Mouse (Mus musculus): ENCODE measurements around the gene Coq10a.

Gene Coq10a

DNA sequence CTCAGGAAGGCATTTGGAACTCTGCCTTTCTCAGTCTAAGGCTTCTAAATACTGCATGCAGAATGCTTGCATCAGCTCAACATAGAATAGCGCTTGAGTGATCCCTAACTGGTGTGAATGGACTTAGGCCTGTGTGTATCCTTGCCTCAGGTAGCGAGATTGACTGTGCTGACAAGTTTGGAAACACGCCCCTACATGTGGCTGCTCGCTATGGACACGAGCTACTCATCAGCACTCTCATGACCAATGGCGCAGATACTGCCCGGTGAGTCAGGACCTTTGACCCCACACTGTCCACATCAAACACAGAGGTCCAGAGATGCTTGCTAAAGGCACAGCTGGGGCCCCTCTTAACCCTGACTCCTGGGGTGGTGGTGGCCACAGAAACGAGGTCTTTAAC, 13.7 kb upstream of the Coq10a start:
- DNase-seq, result no peak

GRCm38 (mm10) chr10:128380565-128380964, 11.8 kb upstream of the Coq10a start:
- peak in 1 of 2 experiments; percentile 56 for DNase-seq

- DNase-seq, result no peak
Observed at GRCm38 (mm10) chr10:128379260-128379659, 10.5 kb upstream of the Coq10a start.

GRCm38 (mm10) chr10:128378462-128378861, 9.7 kb upstream of the Coq10a start:
- DNase-seq, result no peak

- DNase-seq, result no peak
Observed at GRCm38 (mm10) chr10:128377940-128378448, 9.2 kb upstream of the Coq10a start.

GRCm38 (mm10) chr10:128377222-128377939, 8.6 kb upstream of the Coq10a start:
- peak in 1 of 2 experiments; percentile 26 for DNase-seq

GRCm38 (mm10) chr10:128376455-128377211, 7.8 kb upstream of the Coq10a start, which contains the start of gene Ankrd52:
Ankrd52 (plus strand) TSS chr10:128377115.
- DNase-seq, result peak; percentile 77 to 84

- DNase-seq, result no peak
Observed at GRCm38 (mm10) chr10:128376099-128376454, 7.3 kb upstream of the Coq10a start.

- no peak for DNase-seq
Observed at GRCm38 (mm10) chr10:128374393-128374792, 5.6 kb upstream of the Coq10a start.

DNA sequence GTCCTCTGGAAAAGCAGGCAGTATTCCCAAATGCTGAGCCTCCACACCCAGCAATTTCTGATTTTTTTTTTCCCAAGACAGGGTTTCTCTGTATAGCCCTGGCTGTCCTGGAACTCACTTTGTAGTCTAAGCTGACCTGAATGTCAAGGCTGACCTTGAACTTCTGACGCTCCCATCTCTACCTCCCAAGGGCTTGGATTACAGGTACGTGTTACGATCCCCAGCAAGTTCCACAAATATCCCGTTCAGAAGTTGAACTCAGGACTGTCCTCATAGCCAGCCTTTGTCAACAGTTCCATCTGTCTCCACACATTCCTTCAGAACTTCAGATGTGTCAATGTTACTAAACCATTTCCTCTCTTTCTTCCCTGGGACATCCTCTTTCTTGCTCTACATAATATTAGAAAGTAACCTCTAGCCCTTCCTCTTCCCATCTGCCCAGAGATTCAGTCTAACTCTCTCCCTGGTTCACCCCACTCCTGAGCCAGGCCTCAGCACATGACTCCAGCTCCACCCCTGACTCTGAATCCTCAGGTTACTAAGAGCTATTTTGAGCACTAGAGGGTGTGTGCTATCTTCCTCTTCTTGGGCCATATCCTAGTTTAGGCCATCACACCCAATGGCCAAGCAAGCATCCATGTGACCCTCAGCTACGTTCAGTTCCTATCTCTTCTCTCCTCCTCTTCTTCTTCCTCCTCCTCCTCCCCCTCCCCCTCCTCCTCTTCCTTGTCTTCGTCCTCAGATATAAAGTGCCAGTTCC, 4.4 kb upstream of the Coq10a start:
- DNase-seq, result no peak

DNA sequence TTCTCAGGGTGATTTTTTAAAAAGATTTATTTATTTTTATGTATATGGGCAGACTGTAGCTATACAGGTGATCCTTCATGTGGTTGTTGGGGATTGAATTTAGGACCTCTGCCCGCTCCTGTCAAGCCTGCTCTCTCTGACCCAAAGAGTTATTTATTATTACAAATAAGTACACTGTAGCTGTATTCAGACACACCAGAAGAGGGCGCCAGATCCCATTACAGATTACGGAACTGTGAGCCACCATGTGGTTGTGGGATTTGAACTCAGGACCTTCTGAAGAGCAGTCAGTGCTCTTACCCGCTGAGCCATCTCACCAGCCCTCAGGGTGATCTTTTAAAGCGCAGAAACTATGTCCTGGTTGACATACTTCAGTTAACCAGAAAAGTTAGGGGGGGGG, 3.3 kb upstream of the Coq10a start:
- no peak for DNase-seq

DNA sequence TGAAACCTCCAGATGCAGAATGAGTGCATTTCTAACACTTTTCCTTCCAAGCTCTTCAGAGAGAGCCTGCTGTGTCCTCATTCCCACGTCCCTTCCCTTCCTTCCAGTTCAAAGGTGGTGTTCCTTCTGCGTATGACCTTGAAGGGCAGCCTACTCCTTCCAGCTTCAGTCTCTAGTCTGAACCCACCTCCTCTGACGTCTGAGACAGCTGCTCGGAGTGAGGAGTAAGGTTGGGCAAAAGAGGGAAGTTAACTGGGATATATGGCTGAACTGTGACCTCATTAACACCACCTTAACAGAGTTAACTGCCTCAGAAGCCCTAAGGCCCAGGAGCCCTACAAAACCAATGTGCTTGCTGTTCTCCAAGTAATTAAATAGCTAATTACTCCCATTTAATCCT, 1.8 kb upstream of the Coq10a start:
- no peak for DNase-seq

GRCm38 (mm10) chr10:128370021-128370420, 1.2 kb upstream of the Coq10a start:
- DNase-seq, result no peak

- DNase-seq, result no peak
Observed at GRCm38 (mm10) chr10:128369599-128369998, 802 bp upstream of the Coq10a start.

DNA sequence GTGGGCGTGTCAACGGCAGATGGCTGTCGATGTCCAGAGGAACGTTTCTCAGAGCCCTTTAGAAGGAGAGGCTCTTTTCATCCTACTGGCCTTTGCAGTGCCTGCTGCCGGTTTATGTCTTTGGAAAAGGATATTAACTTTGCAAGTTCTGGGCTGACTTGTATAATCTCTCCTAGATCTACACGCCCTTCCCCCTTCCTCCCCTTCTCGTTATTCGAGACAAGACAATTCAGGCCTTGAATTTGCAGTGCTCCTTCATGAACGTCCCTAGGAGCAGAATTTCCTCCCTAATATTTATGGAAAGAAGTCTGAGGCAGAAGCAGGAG, 384 bp upstream of the Coq10a start:
- no peak for DNase-seq

DNA sequence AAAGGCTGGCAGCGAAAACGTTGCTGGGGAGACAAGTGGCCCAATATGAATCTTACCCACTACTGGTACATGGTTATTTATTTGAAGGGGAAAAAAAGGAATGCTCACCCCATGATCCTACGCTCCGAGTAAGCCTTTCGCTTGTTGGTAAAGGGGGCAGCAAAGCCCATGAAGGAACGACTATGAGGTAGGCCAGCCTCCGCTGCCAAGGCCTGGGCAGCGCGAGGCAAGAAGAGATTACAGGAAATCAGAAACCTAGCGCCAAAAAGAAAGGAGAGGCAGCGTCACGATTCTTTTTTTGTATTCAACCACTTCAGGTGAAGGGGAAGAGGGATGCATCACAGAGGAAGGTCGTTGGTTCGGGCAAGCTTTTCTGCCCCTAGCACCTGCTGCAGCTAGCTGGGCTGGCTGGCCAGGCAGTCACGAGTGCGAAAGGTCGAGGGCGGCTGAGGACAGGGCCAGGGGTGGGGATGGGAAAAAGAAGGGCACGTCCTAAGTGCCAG, 847 bp downstream of the Coq10a start:
- DNase-seq, result peak; percentile 82 to 87

- peak in 1 of 2 experiments; percentile 40 for DNase-seq
Observed at GRCm38 (mm10) chr10:128362568-128362967, 6.2 kb downstream of the Coq10a start.

DNA sequence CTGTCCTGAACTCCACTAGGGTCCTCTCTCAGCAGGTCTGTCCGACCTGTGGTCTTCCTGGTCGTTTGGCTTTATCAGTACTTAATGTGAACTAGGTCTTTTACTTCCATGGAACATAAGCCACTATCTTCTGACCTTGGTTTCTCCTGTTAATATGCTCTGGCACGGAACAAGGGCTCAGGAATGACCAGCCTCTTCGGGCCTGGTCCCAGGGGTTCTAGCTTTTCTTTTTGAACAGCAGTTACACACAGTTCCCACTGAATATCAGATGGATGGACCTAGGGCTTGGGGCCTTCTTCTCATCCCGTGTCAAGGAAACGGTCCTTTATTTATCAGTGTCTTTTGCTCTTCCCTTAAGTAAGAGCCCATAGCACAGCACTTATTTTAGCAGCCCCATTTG, 7.0 kb downstream of the Coq10a start:
- no peak for DNase-seq

GRCm38 (mm10) chr10:128359226-128359625, 9.6 kb downstream of the Coq10a start:
- no peak for DNase-seq

GRCm38 (mm10) chr10:128358796-128359195, 10.0 kb downstream of the Coq10a start:
- peak; percentile 30 to 61 for DNase-seq

GRCm38 (mm10) chr10:128347541-128347940, 21.3 kb downstream of the Coq10a start:
- DNase-seq, result no peak

GRCm38 (mm10) chr10:128344568-128345275, 24.1 kb downstream of the Coq10a start:
- DNase-seq, result peak; percentile 77 to 80

DNA sequence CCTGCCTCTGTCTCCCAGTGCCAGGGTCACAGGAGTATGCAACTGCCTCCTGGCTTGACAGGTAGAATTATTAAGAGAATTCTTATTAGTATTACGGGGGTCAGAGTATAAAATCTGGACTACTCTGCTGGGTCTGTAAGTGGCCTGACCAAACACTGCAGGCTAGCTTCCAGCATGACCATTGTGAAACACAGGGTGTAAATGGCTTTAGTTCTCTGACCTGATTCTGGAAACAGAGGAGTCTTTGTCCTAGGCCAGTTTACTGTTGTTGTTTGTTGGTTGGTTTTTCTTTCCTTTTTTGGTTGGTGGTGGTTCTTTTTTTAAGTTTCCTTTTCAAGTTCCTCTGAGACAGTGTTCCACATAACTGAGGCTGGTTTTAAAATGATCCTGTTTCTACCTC, 25.4 kb downstream of the Coq10a start:
- DNase-seq, result no peak

Measured in kidney, adult 8-10 months (tissue).